In the genomic region with DNA sequence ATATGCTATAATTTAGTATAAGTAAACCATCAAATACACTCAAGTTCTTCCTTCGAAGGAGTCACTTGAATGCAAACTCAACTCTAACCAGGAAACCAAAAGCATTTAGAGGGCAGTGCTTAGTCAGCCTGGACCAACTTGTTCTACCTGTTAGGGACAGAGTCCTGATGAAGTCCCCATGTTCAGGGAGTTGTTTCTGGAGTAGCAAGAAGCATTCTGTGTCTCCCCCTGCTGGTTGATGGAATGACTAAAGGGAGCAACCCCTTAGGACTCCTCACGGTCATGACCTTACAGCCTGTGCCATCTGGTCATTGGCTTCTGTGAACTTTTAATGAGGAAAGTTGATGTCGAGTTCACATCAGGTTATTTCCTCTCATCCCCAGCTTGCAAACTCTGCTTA, we compare ENCODE assay signal across 7 mouse cellular contexts.
DNase-seq lines count a peak whose midpoint lies in the region; ATAC-seq and TF ChIP-seq lines count a peak whose summit lies in the region.

No protein-coding gene starts in this region.

- H3K36me3 ChIP-seq in ES-E14 (ENCODE audit: control insufficient read depth, insufficient read depth, low read length, poor library complexity, severe bottlenecking) = no peaks in the 10 kb centered on the region
- no peaks in the 10 kb centered on the region for H3K36me3 ChIP-seq in forebrain, embryonic 16.5 days (ENCODE audit: control insufficient read depth, insufficient read depth)

- no peaks in the 10 kb centered on the region for H3K9me3 ChIP-seq in ES-E14 (ENCODE audit: control insufficient read depth, insufficient read depth, low read depth, low read length)
- H3K9me3 ChIP-seq in forebrain, embryonic 16.5 days (ENCODE audit: control insufficient read depth, low read length) = peaks cover 3% of the 10 kb centered on the region; the same call in 1 of the 2 replicates

- in situ Hi-C loops in ES-E14 (cut with MboI; ENCODE audit: low sequenced_read_pairs in 2 of 2, unreplicated experiment in 2 of 2) = no loop called here

- peak; percentile 71 for TF ChIP-seq CTCF in layer of hippocampus, adult 2 months (conservative IDR thresholded peaks at IDR 0.05)

- H3K4me3 ChIP-seq in layer of hippocampus, adult 2 months = no peak overlapping the region
- no peak overlapping the region for H3K4me3 ChIP-seq in ES-E14 (ENCODE audit: insufficient read depth in 1 of 2, low read depth in 1 of 2, low read length in 2 of 2, poor library complexity in 1 of 2, severe bottlenecking in 1 of 2)
- H3K4me3 ChIP-seq in forebrain, embryonic 16.5 days (replicated peaks; ENCODE audit: low read length) = no peak overlapping the region

- no peaks in the 10 kb centered on the region; the same call in 1 of the 2 replicates for H3K27me3 ChIP-seq in forebrain, embryonic 16.5 days (replicated peaks; ENCODE audit: control insufficient read depth, insufficient read depth, low read length)

- H3K27ac ChIP-seq in layer of hippocampus, adult 2 months = no peak overlapping the region
- no peak overlapping the region for H3K27ac ChIP-seq in ES-E14 (ENCODE audit: insufficient read depth, low read depth, low read length, poor library complexity, severe bottlenecking)
- H3K27ac ChIP-seq in forebrain, embryonic 16.5 days (ENCODE audit: low read length) = no peak overlapping the region

- WGBS in forebrain, embryonic 16.5 days = 46% methylated on average over 3 of the region's 3 CpGs

- no peak overlapping the region for H3K4me2 ChIP-seq in forebrain, embryonic 16.5 days (ENCODE audit: low read length)

- no peaks in the 10 kb centered on the region for H3K4me1 ChIP-seq in ES-E14 (ENCODE audit: control insufficient read depth in 2 of 2, insufficient read depth in 2 of 2, low read length in 2 of 2, poor library complexity in 1 of 2)
- H3K4me1 ChIP-seq in forebrain, embryonic 16.5 days (replicated peaks; ENCODE audit: control insufficient read depth, insufficient read depth, low read length) = no peaks in the 10 kb centered on the region

- peak in 1 of 2 experiments; percentile 44 for DNase-seq in layer of hippocampus, adult 2 months (ENCODE audit: low spot score in 2 of 2)
- no peak for DNase-seq in layer of hippocampus, adult 8-10 months (ENCODE audit: low spot score in 2 of 2)
- DNase-seq in ES-E14 (ENCODE audit: low read depth, low spot score) = peak; percentile 51
- peak; percentile 60 for DNase-seq in adrenal gland, postnatal 14 days
- peak; percentile 51 for DNase-seq in kidney, postnatal 10 days
- DNase-seq in right cerebral cortex, postnatal 4 days = peak; percentile 8

- ATAC-seq in forebrain, embryonic 16.5 days = no peak

- H3K9ac ChIP-seq in ES-E14 (ENCODE audit: insufficient read depth, low read depth, low read length, poor library complexity, severe bottlenecking) = no peak overlapping the region
- no peak overlapping the region for H3K9ac ChIP-seq in forebrain, embryonic 16.5 days (replicated peaks; ENCODE audit: low read depth, low read length)

TF ChIP-seq in ES-E14, 5 proteins besides CTCF, POLR2A, EP300 and RAD21:
- peak; percentile 41; the same call in 1 of the 2 replicates for TF ChIP-seq ZC3H11A (IDR thresholded peaks at IDR 0.05; ENCODE audit: borderline replicate concordance, low read depth, low read length)
- no peak for TF ChIP-seq HCFC1 (IDR thresholded peaks at IDR 0.05; ENCODE audit: borderline replicate concordance, insufficient read depth, low read length)
TF ChIP-seq in ES-E14: peak in this region for 1.

Comparison
In these comparisons a context has a peak if more than half of its experiments do, and no peak if none do; other contexts are left out.
1. DNase-seq: peak in ES-E14 (single experiment), adrenal gland, postnatal 14 days (single experiment), kidney, postnatal 10 days (single experiment) and right cerebral cortex, postnatal 4 days (single experiment); none in layer of hippocampus, adult 8-10 months (0 of 2).